Mouse (Mus musculus) urinary bladder, postnatal 14 days (tissue): ENCODE data around the gene Scarb2.
"Not testable (repeated sequence)": the region's sequence is repeated elsewhere in the genome, so short reads cannot be mapped to it uniquely, and the experiment has no call there.

Source experiments
- DNase-seq: peaks from one replicate; pipeline ENCODE4 v3.0.0; 2021; ENCODE audit warnings: low spot score

The Scarb2 gene

GRCm38 (mm10) chr5:92506733-92507132, at the start of gene Scarb2:
Gene Scarb2, minus strand, starts transcription at chr5:92506833.
- no peak for DNase-seq

- no peak for DNase-seq
Observed at GRCm38 (mm10) chr5:92555905-92556304, 49.3 kb upstream of the Scarb2 start.

- DNase-seq = peak; percentile 56
Observed at GRCm38 (mm10) chr5:92554891-92555511, 48.4 kb upstream of the Scarb2 start, which contains the start of gene Fam47e. Gene Fam47e, plus strand, starts transcription at chr5:92555069.

GRCm38 (mm10) chr5:92554443-92554842, 47.8 kb upstream of the Scarb2 start:
- DNase-seq = no peak

GRCm38 (mm10) chr5:92553939-92554338, 47.3 kb upstream of the Scarb2 start:
- no peak for DNase-seq

- DNase-seq = no peak
Observed at GRCm38 (mm10) chr5:92552611-92553010, 46.0 kb upstream of the Scarb2 start.

GRCm38 (mm10) chr5:92539698-92540097, 33.1 kb upstream of the Scarb2 start:
- DNase-seq = no peak

GRCm38 (mm10) chr5:92524821-92525258, 18.2 kb upstream of the Scarb2 start:
- peak; percentile 20 for DNase-seq

- DNase-seq = not testable (repeated sequence)
Observed at GRCm38 (mm10) chr5:92521131-92521530, 14.5 kb upstream of the Scarb2 start.

- DNase-seq = no peak
Observed at GRCm38 (mm10) chr5:92512066-92512465, 5.4 kb upstream of the Scarb2 start.

- DNase-seq = no peak
Observed at GRCm38 (mm10) chr5:92511256-92511655, 4.6 kb upstream of the Scarb2 start.

- no peak for DNase-seq
Observed at GRCm38 (mm10) chr5:92508853-92509252, 2.2 kb upstream of the Scarb2 start.

- DNase-seq = peak; percentile 24
Observed at GRCm38 (mm10) chr5:92506301-92506729, 318 bp downstream of the Scarb2 start.

- peak; percentile 97 for DNase-seq
Observed at GRCm38 (mm10) chr5:92505402-92505865, 1.2 kb downstream of the Scarb2 start.

GRCm38 (mm10) chr5:92504676-92505400, 1.8 kb downstream of the Scarb2 start:
- DNase-seq = peak; percentile 62

- no peak for DNase-seq
Observed at GRCm38 (mm10) chr5:92503856-92504618, 2.6 kb downstream of the Scarb2 start.

- no peak for DNase-seq
Observed at GRCm38 (mm10) chr5:92503356-92503847, 3.2 kb downstream of the Scarb2 start.

GRCm38 (mm10) chr5:92499378-92499777, 7.3 kb downstream of the Scarb2 start:
- no peak for DNase-seq

GRCm38 (mm10) chr5:92498661-92499060, 8.0 kb downstream of the Scarb2 start:
- peak; percentile 51 for DNase-seq

- no peak for DNase-seq
Observed at GRCm38 (mm10) chr5:92498225-92498624, 8.4 kb downstream of the Scarb2 start.

GRCm38 (mm10) chr5:92495771-92496409, 10.7 kb downstream of the Scarb2 start:
- DNase-seq = peak; percentile 68

GRCm38 (mm10) chr5:92495291-92495690, 11.3 kb downstream of the Scarb2 start:
- DNase-seq = peak; percentile 3
